Mouse (Mus musculus) heart, embryonic 14.5 days (tissue): ENCODE measurements around the gene Luc7l3. TPM values are rescaled to one million over a fixed set of nuclear protein-coding genes. Genes with fewer than 3 reads are reported as not detected.

Source experiments
- ATAC-seq: fragments of 200-750 bp; cut with Nextera tagmentation; 2 replicates; pipeline ENCODE4 v1.8.0; 2017; ENCODE audit warnings: low read depth, moderate TSS enrichment; ENCODE audit not compliant: insufficient number of reproducible peaks, insufficient read depth, low FRiP score
- H3K27ac ChIP-seq, 2 experiments: fragments of 200-500 bp in 1 of 2; fragments of 300-500 bp in 1 of 2; sonication (generic) in 1 of 2; replicated peaks in 1 of 2; 2 replicates each; pipeline ENCODE4 v1.5.1; 2012 to 2014; ENCODE audit warnings: low read depth in 2 of 2, low read length in 2 of 2, control low read depth in 1 of 2, mild to moderate bottlenecking in 1 of 2, mixed read lengths in 1 of 2; ENCODE audit not compliant: control insufficient read depth in 1 of 2, insufficient read depth in 1 of 2
- H3K27me3 ChIP-seq: fragments of 300-500 bp; sonication (generic); 2 replicates; pipeline ENCODE4 v1.6.1; 2014; ENCODE audit warnings: mild to moderate bottlenecking, low read length, control low read depth; ENCODE audit not compliant: control insufficient read depth, insufficient read depth
- H3K36me3 ChIP-seq: fragments of 300-500 bp; sonication (generic); 2 replicates; pipeline ENCODE4 v1.6.1; 2014; ENCODE audit warnings: mild to moderate bottlenecking, control low read depth, low read length, mixed read lengths; ENCODE audit not compliant: control insufficient read depth, insufficient read depth
- H3K4me1 ChIP-seq, 2 experiments: fragments of 200-500 bp in 1 of 2; fragments of 300-500 bp in 1 of 2; sonication (generic) in 1 of 2; 2 replicates each; pipeline ENCODE4 v1.6.1; 2012 to 2014; ENCODE audit warnings: low read length in 2 of 2, control low read depth in 1 of 2, mixed read lengths in 1 of 2; ENCODE audit not compliant: control insufficient read depth in 2 of 2, insufficient read depth in 2 of 2
- H3K4me2 ChIP-seq: fragments of 300-500 bp; sonication (generic); 2 replicates; pipeline ENCODE4 v1.6.1; 2014; ENCODE audit warnings: mild to moderate bottlenecking, low read length
- H3K4me3 ChIP-seq, 2 experiments: fragments of 200-500 bp in 1 of 2; fragments of 300-500 bp in 1 of 2; sonication (generic) in 1 of 2; 2 replicates each; pipeline ENCODE4 v1.5.1; 2012 to 2014; ENCODE audit warnings: low read length in 2 of 2, mild to moderate bottlenecking in 2 of 2, control low read depth in 1 of 2, low read depth in 1 of 2, moderate library complexity in 1 of 2; ENCODE audit not compliant: control insufficient read depth in 1 of 2, insufficient read depth in 1 of 2
- H3K9ac ChIP-seq: fragments of 300-500 bp; sonication (generic); 2 replicates; pipeline ENCODE4 v1.6.1; 2014; ENCODE audit warnings: mild to moderate bottlenecking, low read length
- H3K9me3 ChIP-seq: fragments of 300-500 bp; sonication (generic); 2 replicates; pipeline ENCODE4 v1.6.1; 2016; ENCODE audit warnings: low read length, control low read depth; ENCODE audit not compliant: control insufficient read depth
- WGBS: fragments of 180-500 bp; shearing (Covaris S2); extraction: QIAGEN DNeasy Blood & Tissue Kit; methylation state at CpG from one replicate; pipeline ENCODE4 v1.1.7; 2014; 5-methylcytosine and 5-hydroxymethylcytosine counted together
- polyA plus RNA-seq: library from polyadenylated mRNA; unstranded; fragments of >200 nt; fragmentation: Nextera tagmentation; extraction: Ambion mirVana; gene quantifications from 2 replicates; pipeline ENCODE4 v1.2.1, GENCODE M21; 2014

Gene Luc7l3
- polyA plus RNA-seq, 1 experiment from 2014 or later = 61.9 TPM

GRCm38 (mm10) chr11:94336551-94336950 is 14.8 kb upstream of the Luc7l3 start:
- H3K4me3 ChIP-seq = no peak overlapping the region
- no peaks in the 10 kb centered on the region for H3K27me3 ChIP-seq
- no peaks in the 10 kb centered on the region for H3K9me3 ChIP-seq
- ATAC-seq = no peak
- H3K4me2 ChIP-seq = no peak overlapping the region
- peaks cover 82% of the 10 kb centered on the region for H3K36me3 ChIP-seq
- H3K9ac ChIP-seq = no peak overlapping the region
- peaks cover 4 to 6% of the 10 kb centered on the region in 2 experiments; a peak in 1 of 4 replicates for H3K4me1 ChIP-seq
- H3K27ac ChIP-seq = no peak overlapping the region

- Histone ChIP-seq H3K4me2 (no peak overlapping the region), H3K4me3 (no peak overlapping the region), H3K4me1 (peaks cover 6 to 13% of the 10 kb centered on the region in 2 experiments; a peak in 3 of 4 replicates), H3K27me3 (no peaks in the 10 kb centered on the region), H3K36me3 (peaks cover 71% of the 10 kb centered on the region), H3K9me3 (no peaks in the 10 kb centered on the region), H3K9ac (no peak overlapping the region), H3K27ac (no peak overlapping the region)
- 60% methylated on average over 8 of the region's 8 CpGs for WGBS
- no peak for ATAC-seq
Observed at GRCm38 (mm10) chr11:94334386-94334968, 12.7 kb upstream of the Luc7l3 start.

- H3K27ac ChIP-seq = no peak overlapping the region
- 87% methylated on average over 6 of the region's 6 CpGs for WGBS
- H3K9ac ChIP-seq = no peak overlapping the region
- H3K9me3 ChIP-seq = no peaks in the 10 kb centered on the region
- no peak for ATAC-seq
- H3K4me3 ChIP-seq = no peak overlapping the region
- H3K4me1 ChIP-seq = peaks cover 6 to 19% of the 10 kb centered on the region in 2 experiments; a peak in 3 of 4 replicates
- peaks cover 54% of the 10 kb centered on the region for H3K36me3 ChIP-seq
- no peaks in the 10 kb centered on the region for H3K27me3 ChIP-seq
- H3K4me2 ChIP-seq = no peak overlapping the region
Observed at GRCm38 (mm10) chr11:94332726-94333125, 10.9 kb upstream of the Luc7l3 start.

- peaks cover 9 to 26% of the 10 kb centered on the region in 2 experiments for H3K4me1 ChIP-seq
- 79% methylated on average over 3 of the region's 3 CpGs for WGBS
- H3K9me3 ChIP-seq = no peaks in the 10 kb centered on the region
- no peak overlapping the region for H3K4me3 ChIP-seq
- H3K9ac ChIP-seq = no peak overlapping the region
- no peak overlapping the region for H3K27ac ChIP-seq
- H3K36me3 ChIP-seq = peaks cover 31% of the 10 kb centered on the region
- no peak for ATAC-seq
- no peaks in the 10 kb centered on the region for H3K27me3 ChIP-seq
- H3K4me2 ChIP-seq = peak overlapping the region; percentile 61; the same call in 1 of the 2 replicates
Observed at GRCm38 (mm10) chr11:94330211-94330610, 8.4 kb upstream of the Luc7l3 start.

- 36% methylated on average over 4 of the region's 4 CpGs for WGBS
- Histone ChIP-seq H3K4me2 (peak overlapping the region; percentile 61), H3K36me3 (peaks cover 24% of the 10 kb centered on the region), H3K4me3 (no peak overlapping the region), H3K27me3 (no peaks in the 10 kb centered on the region), H3K9me3 (no peaks in the 10 kb centered on the region), H3K4me1 (peaks cover 6 to 26% of the 10 kb centered on the region in 2 experiments), H3K9ac (0 out of 2 replicates have a peak overlapping the region, but pooled peaks have one; percentile 98), H3K27ac (peak overlapping the region in 1 of 2 experiments; percentile 98; a peak in 1 of 4 replicates)
- ATAC-seq = no peak
Observed at GRCm38 (mm10) chr11:94329270-94329891, 7.6 kb upstream of the Luc7l3 start.

- Histone ChIP-seq H3K27ac (peak overlapping the region; percentile 98 to 99), H3K36me3 (peaks cover 16% of the 10 kb centered on the region; the same call in 1 of the 2 replicates), H3K4me3 (peak overlapping the region; percentile 84 to 99), H3K9ac (peak overlapping the region; percentile 98), H3K27me3 (no peaks in the 10 kb centered on the region), H3K9me3 (no peaks in the 10 kb centered on the region), H3K4me2 (peak overlapping the region; percentile 61), H3K4me1 (peaks cover 6 to 23% of the 10 kb centered on the region in 2 experiments)
- ATAC-seq = no peak
- 3% methylated on average over 10 of the region's 10 CpGs for WGBS
Observed at GRCm38 (mm10) chr11:94328644-94329025, 6.8 kb upstream of the Luc7l3 start.

- Histone ChIP-seq H3K36me3 (peaks cover 15% of the 10 kb centered on the region; the same call in 1 of the 2 replicates), H3K9me3 (no peaks in the 10 kb centered on the region), H3K9ac (peak within 1 kb of the TSS; percentile 98), H3K4me1 (peaks cover 6 to 23% of the 10 kb centered on the region in 2 experiments), H3K4me3 (peak within 1 kb of the TSS; percentile 84 to 99), H3K4me2 (peak within 1 kb of the TSS; percentile 61), H3K27me3 (no peaks in the 10 kb centered on the region), H3K27ac (peak within 1 kb of the TSS; percentile 98 to 99)
- peak; percentile 93 for ATAC-seq
- WGBS = under 1% methylated on average over 60 of the region's 78 CpGs
Observed at GRCm38 (mm10) chr11:94327693-94328643, 6.2 kb upstream of the Luc7l3 start, which contains the start of gene Ankrd40. Gene Ankrd40 (plus strand): TSS chr11:94328001.
